Mouse (Mus musculus) heart, embryonic 14.5 days (tissue): ENCODE measurements around the gene Kcnq1. TPM values are rescaled to one million over a fixed set of nuclear protein-coding genes. Genes with fewer than 3 reads are reported as not detected.
A peak's percentile ranks its signal among the peaks of the same experiment; 100 is the strongest.

ENCODE experiments used
- ATAC-seq: fragments of 200-750 bp; cut with Nextera tagmentation; 2 replicates; pipeline ENCODE4 v1.8.0; 2017; ENCODE audit warnings: low read depth, moderate TSS enrichment; ENCODE audit not compliant: insufficient number of reproducible peaks, insufficient read depth, low FRiP score
- H3K27ac ChIP-seq, 2 experiments: fragments of 200-500 bp in 1 of 2; fragments of 300-500 bp in 1 of 2; sonication (generic) in 1 of 2; replicated peaks in 1 of 2; 2 replicates each; pipeline ENCODE4 v1.5.1; 2012 to 2014; ENCODE audit warnings: low read depth in 2 of 2, low read length in 2 of 2, control low read depth in 1 of 2, mild to moderate bottlenecking in 1 of 2, mixed read lengths in 1 of 2; ENCODE audit not compliant: control insufficient read depth in 1 of 2, insufficient read depth in 1 of 2
- H3K27me3 ChIP-seq: fragments of 300-500 bp; sonication (generic); 2 replicates; pipeline ENCODE4 v1.6.1; 2014; ENCODE audit warnings: mild to moderate bottlenecking, low read length, control low read depth; ENCODE audit not compliant: control insufficient read depth, insufficient read depth
- H3K36me3 ChIP-seq: fragments of 300-500 bp; sonication (generic); 2 replicates; pipeline ENCODE4 v1.6.1; 2014; ENCODE audit warnings: mild to moderate bottlenecking, control low read depth, low read length, mixed read lengths; ENCODE audit not compliant: control insufficient read depth, insufficient read depth
- H3K4me1 ChIP-seq, 2 experiments: fragments of 200-500 bp in 1 of 2; fragments of 300-500 bp in 1 of 2; sonication (generic) in 1 of 2; 2 replicates each; pipeline ENCODE4 v1.6.1; 2012 to 2014; ENCODE audit warnings: low read length in 2 of 2, control low read depth in 1 of 2, mixed read lengths in 1 of 2; ENCODE audit not compliant: control insufficient read depth in 2 of 2, insufficient read depth in 2 of 2
- H3K4me2 ChIP-seq: fragments of 300-500 bp; sonication (generic); 2 replicates; pipeline ENCODE4 v1.6.1; 2014; ENCODE audit warnings: mild to moderate bottlenecking, low read length
- H3K4me3 ChIP-seq, 2 experiments: fragments of 200-500 bp in 1 of 2; fragments of 300-500 bp in 1 of 2; sonication (generic) in 1 of 2; 2 replicates each; pipeline ENCODE4 v1.5.1; 2012 to 2014; ENCODE audit warnings: low read length in 2 of 2, mild to moderate bottlenecking in 2 of 2, control low read depth in 1 of 2, low read depth in 1 of 2, moderate library complexity in 1 of 2; ENCODE audit not compliant: control insufficient read depth in 1 of 2, insufficient read depth in 1 of 2
- H3K9ac ChIP-seq: fragments of 300-500 bp; sonication (generic); 2 replicates; pipeline ENCODE4 v1.6.1; 2014; ENCODE audit warnings: mild to moderate bottlenecking, low read length
- H3K9me3 ChIP-seq: fragments of 300-500 bp; sonication (generic); 2 replicates; pipeline ENCODE4 v1.6.1; 2016; ENCODE audit warnings: low read length, control low read depth; ENCODE audit not compliant: control insufficient read depth
- WGBS: fragments of 180-500 bp; shearing (Covaris S2); extraction: QIAGEN DNeasy Blood & Tissue Kit; methylation state at CpG from one replicate; pipeline ENCODE4 v1.1.7; 2014; 5-methylcytosine and 5-hydroxymethylcytosine counted together
- polyA plus RNA-seq: library from polyadenylated mRNA; unstranded; fragments of >200 nt; fragmentation: Nextera tagmentation; extraction: Ambion mirVana; gene quantifications from 2 replicates; pipeline ENCODE4 v1.2.1, GENCODE M21; 2014

Kcnq1 gene
- polyA plus RNA-seq, 1 experiment from 2014 or later = 28.1 TPM

DNA sequence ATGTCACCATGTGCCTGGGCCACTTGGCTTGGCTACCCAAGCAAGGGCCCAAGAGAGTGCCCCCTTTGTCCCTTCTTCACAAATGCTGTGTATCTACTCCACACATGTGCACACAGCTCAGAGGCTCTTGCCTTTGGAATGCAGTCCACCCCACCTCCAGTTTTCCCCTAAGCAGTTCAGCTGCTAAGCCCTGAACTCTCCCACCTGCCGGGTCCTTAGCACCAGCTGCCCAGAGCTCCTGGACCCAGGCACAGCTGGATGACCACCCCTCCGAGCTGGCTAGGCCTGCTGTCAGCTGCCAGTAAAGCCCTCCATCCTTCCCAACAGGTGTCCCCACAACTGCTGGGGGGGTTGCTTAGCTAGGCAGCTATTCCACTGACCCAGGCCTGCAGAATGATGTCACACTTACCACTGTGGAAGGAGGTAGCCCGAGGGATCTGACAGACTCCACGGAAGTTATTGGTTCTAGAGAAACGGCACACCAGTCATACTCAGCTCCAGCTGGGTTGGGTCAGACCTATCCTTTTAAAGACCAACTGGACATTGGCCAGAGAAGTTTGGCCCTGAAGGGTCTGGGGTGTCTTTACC, 295.4 kb downstream of the Kcnq1 start:
- no peak overlapping the region for H3K4me3 ChIP-seq
- H3K9me3 ChIP-seq = no peaks in the 10 kb centered on the region
- H3K9ac ChIP-seq = no peak overlapping the region
- H3K27me3 ChIP-seq = no peaks in the 10 kb centered on the region
- no peak overlapping the region for H3K27ac ChIP-seq
- no peak overlapping the region for H3K4me2 ChIP-seq
- H3K36me3 ChIP-seq = no peaks in the 10 kb centered on the region
- ATAC-seq = no peak
- no peaks in the 10 kb centered on the region for H3K4me1 ChIP-seq
- WGBS = 71% methylated on average over 5 of the region's 5 CpGs

DNA sequence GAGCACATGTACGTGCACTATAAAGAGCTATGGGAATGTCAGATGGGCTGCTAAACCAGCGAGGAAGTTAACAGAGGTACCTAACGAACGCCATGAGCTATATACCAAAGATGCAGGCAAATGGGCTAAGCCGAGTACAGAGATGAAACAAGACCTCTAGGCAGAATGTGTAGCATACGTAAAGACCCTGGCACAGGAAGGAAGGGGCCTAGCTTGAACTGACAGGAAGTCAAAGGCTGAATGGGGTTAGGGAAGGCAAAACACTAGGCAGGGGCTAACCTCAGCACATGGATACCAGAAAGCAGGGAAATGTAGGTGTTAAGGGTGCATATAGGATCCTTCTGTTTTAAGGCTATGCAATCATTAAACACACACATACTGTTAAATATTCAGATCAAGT, 298.1 kb downstream of the Kcnq1 start:
- Histone ChIP-seq H3K27me3 (no peaks in the 10 kb centered on the region), H3K4me2 (no peak overlapping the region), H3K36me3 (no peaks in the 10 kb centered on the region), H3K9me3 (no peaks in the 10 kb centered on the region), H3K4me1 (peaks cover 9 to 15% of the 10 kb centered on the region in 2 experiments; a peak in 3 of 4 replicates), H3K9ac (no peak overlapping the region), H3K4me3 (no peak overlapping the region), H3K27ac (no peak overlapping the region)
- no peak for ATAC-seq
- 77% methylated on average over 6 of the region's 6 CpGs for WGBS

DNA sequence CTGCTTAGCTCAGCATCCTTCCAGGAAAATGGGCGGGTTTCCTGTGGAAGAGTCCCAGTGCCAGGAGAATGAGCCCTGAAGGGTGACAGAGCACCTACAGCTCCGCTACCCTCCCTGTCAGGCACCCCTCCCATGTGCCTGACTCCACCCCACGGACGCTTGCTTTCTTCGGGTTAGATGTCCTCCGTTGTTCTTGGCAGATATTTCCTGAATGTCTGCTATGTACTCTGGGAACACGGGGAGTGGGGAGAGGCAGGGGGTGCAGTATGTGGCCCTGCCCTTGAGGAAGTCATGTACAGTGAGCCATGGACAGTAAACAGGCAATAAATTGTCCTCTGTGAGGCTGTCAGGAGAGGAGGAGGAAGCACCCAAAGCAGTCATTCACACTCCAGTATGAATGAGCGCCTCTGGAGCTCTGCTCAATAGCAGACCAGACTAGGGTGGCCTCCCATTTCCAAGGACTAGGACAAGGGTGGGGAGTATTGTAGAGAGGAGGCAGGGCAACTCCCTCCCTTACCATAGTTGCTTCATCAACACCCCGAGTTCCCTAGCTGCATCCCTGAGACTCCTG, 301.9 kb downstream of the Kcnq1 start:
- peak; percentile 36 for ATAC-seq
- Histone ChIP-seq H3K27me3 (no peaks in the 10 kb centered on the region), H3K4me2 (no peak overlapping the region), H3K9ac (0 out of 2 replicates have a peak overlapping the region, but pooled peaks have one; percentile 16), H3K4me1 (peaks cover 9 to 17% of the 10 kb centered on the region in 2 experiments; a peak in 3 of 4 replicates), H3K9me3 (no peaks in the 10 kb centered on the region), H3K36me3 (no peaks in the 10 kb centered on the region), H3K4me3 (no peak overlapping the region), H3K27ac (peak overlapping the region; percentile 19 to 41; a peak in 2 of 4 replicates)
- 51% methylated on average over 9 of the region's 9 CpGs for WGBS

DNA sequence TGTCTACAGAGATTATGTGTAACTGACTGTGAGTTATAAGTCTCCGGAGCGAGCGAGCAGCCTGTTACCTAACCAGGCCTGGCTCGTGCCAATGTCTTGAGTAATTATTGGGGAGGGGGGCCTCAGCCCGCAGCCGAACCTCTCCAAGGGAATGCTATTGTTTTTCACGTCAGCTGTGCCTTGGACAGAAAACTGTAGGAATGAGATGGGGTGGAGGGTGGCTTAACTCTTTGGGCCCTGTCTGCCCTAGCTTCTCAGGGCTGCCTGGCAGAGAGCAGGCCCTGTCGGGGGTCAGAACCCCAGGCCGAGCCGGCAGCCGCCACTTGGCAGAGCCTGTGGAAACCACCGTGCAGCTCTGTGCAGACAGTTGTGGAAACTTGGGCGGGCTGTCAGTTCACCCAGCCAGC, 302.5 kb downstream of the Kcnq1 start:
- H3K27ac ChIP-seq = peak overlapping the region; percentile 15 to 19; a peak in 1 of 4 replicates
- H3K4me1 ChIP-seq = peaks cover 9 to 17% of the 10 kb centered on the region in 2 experiments; a peak in 3 of 4 replicates
- H3K4me2 ChIP-seq = no peak overlapping the region
- H3K9ac ChIP-seq = no peak overlapping the region
- H3K27me3 ChIP-seq = no peaks in the 10 kb centered on the region
- 47% methylated on average over 13 of the region's 13 CpGs for WGBS
- no peaks in the 10 kb centered on the region for H3K9me3 ChIP-seq
- H3K4me3 ChIP-seq = no peak overlapping the region
- H3K36me3 ChIP-seq = no peaks in the 10 kb centered on the region
- no peak for ATAC-seq

DNA sequence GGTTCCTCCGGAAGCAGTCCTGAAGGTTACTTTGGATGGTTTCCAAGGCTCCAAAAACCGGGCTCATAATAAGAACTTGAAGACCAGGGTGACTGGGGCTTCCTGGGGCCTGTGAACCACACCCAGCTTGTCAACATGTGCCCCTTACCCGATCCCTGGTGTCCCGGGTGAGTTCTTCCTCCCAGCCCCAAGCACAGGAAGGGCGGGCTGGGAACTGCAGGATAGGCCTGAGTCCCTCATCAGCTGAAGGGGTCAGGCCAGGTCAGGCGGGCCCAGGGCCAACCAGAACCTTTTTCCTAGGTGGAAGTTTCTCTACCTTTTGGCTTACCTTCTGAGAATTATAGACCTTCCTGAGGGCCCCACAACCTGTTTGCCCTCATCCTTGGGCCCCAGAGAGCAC, 306.4 kb downstream of the Kcnq1 start:
- WGBS = 65% methylated on average over 6 of the region's 6 CpGs
- no peaks in the 10 kb centered on the region for H3K36me3 ChIP-seq
- H3K27ac ChIP-seq = no peak overlapping the region
- no peak overlapping the region for H3K9ac ChIP-seq
- no peak overlapping the region for H3K4me3 ChIP-seq
- no peak for ATAC-seq
- no peak overlapping the region for H3K4me2 ChIP-seq
- H3K4me1 ChIP-seq = peaks cover 13 to 19% of the 10 kb centered on the region in 2 experiments; a peak in 3 of 4 replicates
- no peaks in the 10 kb centered on the region for H3K9me3 ChIP-seq
- H3K27me3 ChIP-seq = no peaks in the 10 kb centered on the region

DNA sequence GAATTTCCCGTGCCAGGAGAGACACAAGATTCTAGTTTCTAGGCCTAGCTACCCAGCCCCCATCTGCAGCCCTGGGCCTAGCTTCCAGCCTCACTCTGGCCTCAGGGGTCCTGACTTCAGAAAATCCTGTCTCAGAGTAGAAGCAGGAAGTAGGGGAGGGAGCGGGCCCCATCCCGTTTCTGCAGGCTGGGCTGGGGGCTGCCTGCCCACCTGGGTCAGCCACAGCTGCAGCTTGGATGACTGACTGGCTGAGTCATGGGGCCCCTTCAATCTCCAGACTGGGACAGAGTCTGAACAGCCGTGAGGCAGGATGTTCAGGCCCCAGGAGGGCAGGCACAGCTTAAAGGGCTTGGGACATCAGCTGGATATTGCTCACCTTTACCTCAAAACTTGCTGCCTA, 308.9 kb downstream of the Kcnq1 start:
- Histone ChIP-seq H3K4me2 (no peak overlapping the region), H3K4me3 (no peak overlapping the region), H3K9me3 (no peaks in the 10 kb centered on the region), H3K4me1 (peaks cover 2 to 4% of the 10 kb centered on the region in 2 experiments; a peak in 3 of 4 replicates), H3K9ac (peak overlapping the region; percentile 19; the same call in 1 of the 2 replicates), H3K27ac (no peak overlapping the region), H3K27me3 (no peaks in the 10 kb centered on the region), H3K36me3 (no peaks in the 10 kb centered on the region)
- ATAC-seq = no peak
- WGBS = 36% methylated on average over 4 of the region's 4 CpGs

DNA sequence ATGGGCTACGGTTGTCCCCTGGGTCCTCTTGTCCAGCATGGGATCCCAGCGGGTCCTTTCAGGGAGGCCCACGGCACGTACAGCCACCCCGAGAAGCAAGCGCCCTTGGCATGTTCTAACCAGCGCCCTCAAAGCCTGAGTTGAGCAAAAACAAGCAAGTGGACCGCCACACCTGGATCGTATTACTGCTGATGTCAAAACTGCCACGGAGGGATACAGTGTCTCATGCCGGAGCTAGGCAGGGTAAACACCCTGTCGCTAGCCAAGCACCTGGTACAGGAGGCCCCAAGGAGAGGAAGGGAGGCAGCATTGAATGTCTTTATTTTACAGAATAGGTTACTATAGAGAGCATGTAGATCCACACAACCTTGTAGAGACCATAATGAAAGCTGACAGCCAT, 310.2 kb downstream of the Kcnq1 start:
- WGBS = 89% methylated on average over 12 of the region's 12 CpGs
- Histone ChIP-seq H3K4me1 (peaks cover 2 to 4% of the 10 kb centered on the region in 2 experiments; a peak in 3 of 4 replicates), H3K27me3 (no peaks in the 10 kb centered on the region), H3K4me2 (no peak overlapping the region), H3K9me3 (no peaks in the 10 kb centered on the region), H3K27ac (no peak overlapping the region), H3K36me3 (no peaks in the 10 kb centered on the region), H3K9ac (no peak overlapping the region), H3K4me3 (no peak overlapping the region)
- no peak for ATAC-seq
